Mouse (Mus musculus): ENCODE results near the gene Ndufaf2. TPM values are rescaled to one million over a fixed set of nuclear protein-coding genes. Genes with fewer than 3 reads are reported as not detected.

The Ndufaf2 gene
- 10 to 100 TPM; 30.4 to 37.3 TPM for total RNA-seq (2021)
- long read RNA-seq, experiment 1, transcript Ndufaf2-201 (4 exons, 678 nt) = major isoform, 25 of 37 reads
- long read RNA-seq, experiment 1, partial matches to known transcripts = 3 of 37 reads
- long read RNA-seq, experiment 1, other reads (novel, unspliced or antisense) = 9 of 37 reads
- long read RNA-seq, experiment 2, transcript Ndufaf2-201 (4 exons, 678 nt) = major isoform, 17 of 23 reads
- long read RNA-seq, experiment 2, partial matches to known transcripts = 1 of 23 reads
- long read RNA-seq, experiment 2, other reads (novel, unspliced or antisense) = 4 of 23 reads

DNA sequence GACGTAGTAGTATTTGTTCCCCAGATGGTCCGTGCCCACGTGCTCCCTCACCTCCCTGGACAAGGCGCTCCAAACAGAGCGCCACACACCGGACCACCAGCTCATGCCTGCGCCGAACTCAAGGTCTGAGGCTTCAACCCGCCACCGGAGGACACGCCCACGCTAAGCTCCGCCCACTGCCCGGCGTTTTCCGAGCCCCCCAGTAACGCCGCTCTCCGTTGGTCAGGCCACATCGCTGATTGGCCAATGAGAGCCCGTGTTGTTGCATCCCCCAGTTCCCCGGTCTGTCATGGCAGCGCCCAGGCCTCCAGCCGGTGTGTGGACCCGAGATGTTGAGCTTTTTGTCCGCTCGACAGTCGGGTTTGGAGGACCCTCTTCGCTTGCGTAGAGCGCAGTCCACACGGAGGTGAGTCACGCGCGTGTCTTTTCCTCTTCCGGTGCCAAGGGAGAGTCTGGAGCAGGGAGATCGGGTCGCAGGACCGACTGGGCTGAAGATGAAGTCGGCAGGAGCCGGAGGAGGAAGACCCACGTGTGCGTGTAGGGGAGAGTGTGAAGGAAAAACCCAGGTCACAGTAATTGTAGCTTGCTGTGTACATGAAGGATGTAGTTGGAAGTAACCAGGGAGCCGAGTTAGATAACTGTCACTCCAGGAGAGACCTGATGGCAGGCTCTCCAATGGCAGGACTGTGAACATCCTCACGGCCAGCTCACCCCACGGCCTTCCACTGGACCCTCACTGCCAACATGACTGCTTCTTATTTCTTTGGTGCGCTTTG is at the start of gene Ndufaf2, which contains the start of gene Ercc8:
Gene Ndufaf2 (minus strand): TSS at position 159 of the 776 bp plus-strand sequence.
Gene Ercc8 (plus strand): TSS at position 267 of the 776 bp plus-strand sequence.
- DNase-seq = peak; percentile 98

- no peak for DNase-seq
Observed at GRCm38 (mm10) chr13:108208090-108208489, 49.7 kb upstream of the Ndufaf2 start.

DNA sequence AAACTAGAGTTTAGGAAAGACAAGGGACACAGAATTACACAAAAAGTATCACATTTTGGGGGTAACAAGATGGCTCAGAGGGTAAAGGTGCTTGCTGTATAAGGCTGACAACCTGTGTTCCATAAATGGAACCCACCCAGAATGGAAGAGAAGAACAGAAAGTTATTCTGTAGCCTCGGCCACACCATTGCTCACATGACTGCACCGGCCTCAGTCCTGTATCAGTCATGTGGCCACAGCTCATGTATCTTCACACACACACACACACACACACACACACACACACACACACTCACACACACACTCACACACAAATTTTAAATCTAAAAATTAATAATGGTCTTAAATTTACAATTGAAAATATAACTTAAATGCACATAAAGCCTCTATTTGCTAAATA is 49.0 kb upstream of the Ndufaf2 start:
- no peak for DNase-seq

DNA sequence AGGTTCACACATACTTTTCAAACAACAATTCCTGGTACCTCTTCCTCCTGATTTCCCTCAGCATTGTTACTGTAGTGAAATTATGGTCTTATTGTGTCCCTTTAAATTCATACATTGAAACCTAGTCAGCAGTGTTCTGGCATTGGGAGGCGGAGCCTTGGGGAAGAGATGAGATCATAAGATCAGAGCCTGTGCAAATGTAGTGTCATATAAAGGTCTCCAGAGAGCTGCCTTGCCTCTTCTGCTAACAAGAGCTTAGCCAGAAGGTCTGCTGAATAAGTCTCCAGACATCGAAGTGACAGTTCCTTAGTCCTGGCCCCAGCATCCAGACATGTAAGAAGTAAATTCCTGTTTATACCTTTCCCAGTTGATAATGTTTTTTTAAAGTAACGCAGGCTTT is 46.4 kb upstream of the Ndufaf2 start:
- no peak for DNase-seq

GRCm38 (mm10) chr13:108195474-108195873 is 37.1 kb upstream of the Ndufaf2 start:
- no peak for DNase-seq

GRCm38 (mm10) chr13:108191074-108191720 is 32.8 kb upstream of the Ndufaf2 start:
- peak; percentile 56 for DNase-seq

- DNase-seq = no peak
Observed at GRCm38 (mm10) chr13:108187994-108188393, 29.6 kb upstream of the Ndufaf2 start.

GRCm38 (mm10) chr13:108185530-108185929 is 27.1 kb upstream of the Ndufaf2 start:
- no peak for DNase-seq

GRCm38 (mm10) chr13:108184743-108185255 is 26.4 kb upstream of the Ndufaf2 start:
- DNase-seq = no peak

DNA sequence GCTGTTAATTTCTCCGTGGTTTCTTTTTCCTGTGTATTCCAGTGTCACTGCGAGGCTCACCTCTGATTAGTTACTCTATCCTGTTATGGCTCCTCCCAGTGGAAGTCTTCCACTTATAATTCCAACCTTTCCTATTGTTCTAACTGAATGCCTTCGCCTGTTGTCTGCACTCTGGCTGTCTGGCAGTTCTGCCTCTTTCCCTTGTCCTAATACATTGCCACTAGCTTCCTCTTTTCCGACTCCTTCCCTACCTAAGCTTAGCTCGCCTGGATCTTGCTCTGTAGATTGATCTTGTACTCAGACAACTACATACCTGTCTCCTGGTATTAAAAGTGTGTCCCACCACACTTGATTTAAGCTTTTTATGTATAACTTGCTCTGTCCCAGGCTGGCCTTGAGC is 22.4 kb upstream of the Ndufaf2 start:
- no peak for DNase-seq

DNA sequence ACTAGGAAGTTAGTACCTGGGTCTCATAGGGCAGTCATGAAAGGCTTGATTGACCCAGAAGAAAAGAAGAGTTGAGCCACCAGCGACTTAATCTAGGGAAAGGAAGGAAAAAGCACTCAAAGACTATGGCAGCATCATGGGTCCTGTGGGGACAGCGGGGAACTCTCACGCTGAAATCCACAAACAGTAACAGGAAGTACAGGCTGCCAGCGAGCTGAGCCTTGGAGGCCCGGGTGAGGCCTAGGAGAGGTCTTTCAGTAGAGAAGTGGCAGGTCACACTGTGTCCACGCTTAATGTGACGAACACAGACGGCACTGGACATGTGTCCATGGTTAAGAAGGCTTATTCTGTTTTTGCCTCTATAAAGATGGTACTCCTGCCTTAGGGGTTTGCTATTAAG is 21.2 kb upstream of the Ndufaf2 start:
- no peak for DNase-seq

DNA sequence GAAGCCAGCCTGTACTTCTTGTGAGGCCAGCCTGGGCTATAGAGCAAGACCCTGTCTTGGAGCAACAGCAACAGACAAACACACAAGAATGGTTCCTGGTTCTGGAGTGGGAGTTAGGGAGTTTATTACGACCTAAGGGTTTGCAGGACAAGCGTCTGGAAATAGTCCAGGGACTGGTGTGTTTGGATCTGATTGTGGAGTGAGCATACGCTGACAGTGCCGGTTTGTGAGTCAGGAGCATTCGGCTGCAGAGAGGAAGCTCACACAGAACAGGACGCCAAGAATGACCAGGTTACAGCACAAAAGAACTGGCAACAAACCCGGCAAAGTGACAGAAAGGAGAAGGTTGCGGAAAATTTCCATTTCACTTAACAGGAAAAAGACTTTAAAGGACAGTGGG is 12.1 kb upstream of the Ndufaf2 start:
- DNase-seq = no peak

GRCm38 (mm10) chr13:108170002-108170401 is 11.6 kb upstream of the Ndufaf2 start:
- no peak for DNase-seq

- DNase-seq = no peak
Observed at GRCm38 (mm10) chr13:108164621-108165020, 6.2 kb upstream of the Ndufaf2 start.

- DNase-seq = no peak
Observed at GRCm38 (mm10) chr13:108163912-108164311, 5.5 kb upstream of the Ndufaf2 start.

DNA sequence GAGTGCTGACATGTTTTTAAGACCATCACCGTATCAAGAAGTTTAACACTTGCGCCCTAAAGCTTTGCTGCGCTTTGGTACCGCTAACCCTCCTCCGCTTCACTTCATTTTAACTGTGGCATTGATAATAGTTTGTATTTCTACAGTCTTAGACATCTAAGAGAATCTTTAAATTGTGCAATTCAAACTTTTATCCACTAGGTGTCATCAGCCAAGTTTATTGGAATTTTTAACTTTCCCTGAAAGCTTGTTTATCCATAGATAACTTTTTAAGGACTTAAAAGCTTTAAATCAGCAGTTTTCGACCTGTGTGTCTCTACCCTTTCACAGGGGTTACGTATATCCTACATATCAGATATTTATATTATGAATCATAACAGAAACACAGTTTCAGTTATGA is 1.5 kb upstream of the Ndufaf2 start:
- DNase-seq = no peak

GRCm38 (mm10) chr13:108159241-108159575 is 785 bp upstream of the Ndufaf2 start:
- no peak for DNase-seq

DNA sequence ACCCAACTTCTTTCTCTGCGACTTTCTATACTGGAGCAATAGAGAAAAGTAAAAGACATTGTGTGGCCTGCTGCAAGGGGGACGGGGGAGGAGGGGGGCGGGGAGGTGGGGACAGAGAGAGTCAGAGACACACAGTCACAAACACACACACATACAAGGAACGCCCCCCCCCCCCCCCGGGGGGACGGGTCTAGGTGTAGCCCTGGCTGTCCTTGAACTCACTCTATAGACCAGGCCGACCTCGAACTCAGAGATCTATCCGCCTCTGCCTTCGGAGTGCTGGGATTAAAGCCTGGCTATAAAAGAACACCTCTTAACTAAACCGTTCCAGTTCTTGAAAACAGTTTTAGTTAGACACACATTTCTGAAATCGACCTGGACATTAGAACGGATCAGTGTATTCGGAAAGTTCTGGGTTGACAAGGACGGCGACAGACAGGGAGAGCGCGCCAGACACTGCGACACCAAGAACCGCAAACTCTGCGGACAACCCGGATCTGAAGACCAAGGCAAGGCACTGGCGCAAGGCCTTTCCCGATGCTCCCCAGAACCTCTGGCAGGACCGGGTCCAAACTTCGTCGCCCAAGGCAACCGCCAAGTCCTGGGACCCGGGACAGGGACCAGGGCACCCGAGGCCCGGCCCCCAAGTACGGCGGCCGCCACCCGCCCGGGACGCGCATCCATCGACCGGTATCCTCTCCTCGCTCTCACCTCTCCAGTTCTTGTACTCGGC is 525 bp downstream of the Ndufaf2 start:
- DNase-seq = peak; percentile 51

GRCm38 (mm10) chr13:108157156-108157555 is 1.3 kb downstream of the Ndufaf2 start:
- DNase-seq = no peak

- peak; percentile 78 for DNase-seq
Observed at GRCm38 (mm10) chr13:108152650-108153372, 5.6 kb downstream of the Ndufaf2 start.

GRCm38 (mm10) chr13:108151782-108152181 is 6.6 kb downstream of the Ndufaf2 start:
- no peak for DNase-seq

DNA sequence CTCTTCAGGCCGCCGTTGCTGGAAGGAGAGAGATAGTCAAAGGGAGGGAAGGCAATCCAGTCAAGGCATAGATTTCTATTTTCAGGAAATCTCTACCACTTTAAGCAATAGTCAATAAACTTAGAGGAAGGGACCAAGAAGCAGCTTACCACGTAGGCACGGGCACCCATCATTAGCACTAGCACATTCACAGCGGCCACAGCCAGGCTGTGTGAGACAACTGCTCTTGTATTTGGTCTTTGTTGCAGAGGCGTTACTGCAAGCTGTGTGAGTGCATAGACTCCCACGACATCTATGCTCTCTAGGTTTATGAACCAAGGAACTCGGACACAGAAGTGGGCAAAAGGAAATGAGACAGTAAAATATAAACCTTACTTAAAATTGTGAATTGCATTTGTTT is 14.3 kb downstream of the Ndufaf2 start:
- no peak for DNase-seq
